Mouse (Mus musculus): ENCODE results near the gene Cyp4f40.

DNA sequence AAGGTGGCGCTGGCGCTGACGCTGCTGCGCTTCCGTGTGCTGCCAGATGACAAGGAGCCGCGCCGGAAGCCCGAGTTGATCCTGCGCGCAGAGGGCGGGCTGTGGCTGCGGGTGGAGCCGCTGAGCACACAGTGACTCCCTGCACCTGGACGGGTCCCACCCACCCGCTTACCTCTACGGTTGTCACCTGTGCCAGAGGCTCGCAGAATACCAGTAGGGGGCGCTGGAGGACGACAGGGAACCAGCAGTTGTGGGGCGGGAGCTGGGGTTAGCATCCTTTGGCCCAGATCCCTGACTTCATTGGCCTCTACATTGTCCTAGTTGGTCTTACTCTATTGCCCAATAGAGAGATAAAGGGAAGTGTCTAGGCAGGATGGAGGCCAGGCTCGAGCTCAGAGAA lies 44.1 kb downstream of the Cyp4f40 start:
- TF ChIP-seq POLR2A (IDR thresholded peaks at IDR 0.05; ENCODE audit: extremely low read depth, insufficient read depth, low read length) (no peak), CTCF (IDR thresholded peaks at IDR 0.05; ENCODE audit: extremely low read depth, insufficient read depth, low read length) (no peak)
